ENCODE assay signal across 10 mouse cellular contexts in the genomic region with DNA sequence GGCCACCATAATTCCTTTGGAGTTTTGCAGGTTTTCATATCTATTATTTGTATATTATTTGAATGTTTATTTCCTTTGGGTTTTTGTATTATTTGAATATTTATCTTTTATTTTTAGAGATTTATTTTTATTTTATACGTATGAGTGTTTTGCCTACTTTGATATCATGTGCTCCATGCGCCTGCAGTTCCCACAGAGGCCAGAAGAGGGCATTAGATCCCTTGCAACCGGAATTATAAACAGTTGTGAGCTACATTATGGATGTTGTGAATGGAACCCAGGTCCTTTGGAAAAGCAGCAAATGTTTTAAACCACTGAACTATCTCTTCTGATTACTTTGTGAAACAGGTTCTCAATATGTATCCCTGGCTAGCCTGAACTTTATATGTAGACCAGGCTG. TPM values are rescaled to one million over a fixed set of nuclear protein-coding genes. Genes with fewer than 3 reads are reported as not detected.
DNase-seq lines count a peak whose midpoint lies in the region; ATAC-seq and TF ChIP-seq lines count a peak whose summit lies in the region.
"Had no signal": no experiment of that assay in that cellular context is flagged by ENCODE, and none has a peak within 500 bp of the region (broad histone marks: within the 10 kb centered on the region; RNA-seq: fewer than 3 reads in every experiment).

No protein-coding gene starts in this region.

- H3K4me1 ChIP-seq in bone marrow, adult 2 months (ENCODE audit: control insufficient read depth, insufficient read depth, low read length) = peaks cover 3% of the 10 kb centered on the region; the same call in 1 of the 2 replicates
- peaks cover 36% of the 10 kb centered on the region for H3K4me1 ChIP-seq in spleen, adult 2 months (ENCODE audit: control insufficient read depth, insufficient read depth, insufficient read length)
- no peaks in the 10 kb centered on the region for H3K4me1 ChIP-seq in midbrain, embryonic 13.5 days (replicated peaks)
- H3K4me1 ChIP-seq: embryonic facial prominence, embryonic 15.5 days; neural tube, embryonic 12.5 days had no signal

- ATAC-seq in midbrain, embryonic 13.5 days = no peak

- peak; percentile 67 for TF ChIP-seq CTCF in bone marrow, adult 2 months (IDR thresholded peaks at IDR 0.05; ENCODE audit: control insufficient read depth, insufficient read depth, low read length)
- TF ChIP-seq CTCF in spleen, adult 2 months (IDR thresholded peaks at IDR 0.05; ENCODE audit: extremely low read depth, insufficient read depth, insufficient read length, insufficient replicate concordance) = peak; percentile 58; the same call in 1 of the 2 replicates

- H3K4me3 ChIP-seq in bone marrow, adult 2 months (replicated peaks; ENCODE audit: control insufficient read depth, low read depth, low read length) = no peak overlapping the region
- no peak overlapping the region for H3K4me3 ChIP-seq in spleen, adult 2 months (ENCODE audit: extremely low read depth, insufficient read depth, insufficient read length)
- no peak overlapping the region for H3K4me3 ChIP-seq in midbrain, embryonic 13.5 days (replicated peaks)
- H3K4me3 ChIP-seq: embryonic facial prominence, embryonic 15.5 days; neural tube, embryonic 12.5 days had no signal

- 47% methylated on average over 3 of the region's 3 CpGs for WGBS in bone marrow, adult 2 months
- WGBS in spleen, adult 2 months = 54% methylated on average over 3 of the region's 3 CpGs
- WGBS in midbrain, embryonic 13.5 days = 57% methylated on average over 3 of the region's 3 CpGs

- H3K27me3 ChIP-seq in spleen, adult 2 months (ENCODE audit: control insufficient read depth, insufficient read depth, low read length) = no peaks in the 10 kb centered on the region
- no peaks in the 10 kb centered on the region for H3K27me3 ChIP-seq in midbrain, embryonic 13.5 days
- H3K27me3 ChIP-seq: embryonic facial prominence, embryonic 15.5 days; neural tube, embryonic 12.5 days had no signal

- intact Hi-C loops in left cerebral cortex, postnatal 4 days (cut with DNase I) = no loop called here

- DNase-seq in adrenal gland, postnatal 10 days = peak; percentile 51
- no peak for DNase-seq in adrenal gland, adult 2 months
- DNase-seq in left cerebral cortex, postnatal 4 days = peak; percentile 27
- no peak for DNase-seq in left cerebral cortex, adult 8-10 months (ENCODE audit: low spot score in 2 of 2)
- peak in 1 of 2 experiments; percentile 57 for DNase-seq in spleen, adult 2 months (ENCODE audit: low read depth in 1 of 2, low spot score in 2 of 2)
- DNase-seq in urinary bladder, postnatal 4 days (ENCODE audit: low spot score in 2 of 2) = no peak

- H3K27ac ChIP-seq in bone marrow, adult 2 months (ENCODE audit: control insufficient read depth, insufficient read depth, low read depth, low read length, poor library complexity) = no peak overlapping the region
- no peak overlapping the region for H3K27ac ChIP-seq in spleen, adult 2 months (ENCODE audit: insufficient read depth, low read length)
- no peak overlapping the region for H3K27ac ChIP-seq in midbrain, embryonic 13.5 days
- H3K27ac ChIP-seq: embryonic facial prominence, embryonic 15.5 days; neural tube, embryonic 12.5 days had no signal

- no peaks in the 10 kb centered on the region for H3K36me3 ChIP-seq in spleen, adult 2 months (ENCODE audit: control insufficient read depth, insufficient read depth, low read length)
- 0 out of 2 replicates have a peak, but pooled peaks cover 3% of the 10 kb centered on the region for H3K36me3 ChIP-seq in midbrain, embryonic 13.5 days
- H3K36me3 ChIP-seq: embryonic facial prominence, embryonic 15.5 days had no signal

- H3K9me3 ChIP-seq in midbrain, embryonic 13.5 days = no peaks in the 10 kb centered on the region; the same call in 1 of the 2 replicates
- H3K9me3 ChIP-seq: embryonic facial prominence, embryonic 15.5 days; neural tube, embryonic 12.5 days had no signal

- H3K4me2 ChIP-seq in midbrain, embryonic 13.5 days (replicated peaks) = no peak overlapping the region
- H3K4me2 ChIP-seq: embryonic facial prominence, embryonic 15.5 days; neural tube, embryonic 12.5 days had no signal

- no peak overlapping the region for H3K9ac ChIP-seq in midbrain, embryonic 13.5 days (replicated peaks)
- H3K9ac ChIP-seq: embryonic facial prominence, embryonic 15.5 days; neural tube, embryonic 12.5 days had no signal

- TF ChIP-seq POLR2A in bone marrow, adult 2 months (IDR thresholded peaks at IDR 0.05; ENCODE audit: borderline replicate concordance, control insufficient read depth, low read depth, low read length) = no peak
- no peak for TF ChIP-seq POLR2A in spleen, adult 2 months (IDR thresholded peaks at IDR 0.05; ENCODE audit: low read depth, low read length)

RNA-seq across cellular contexts. Expression of a gene that starts 46.2 kb away (rescaled TPM):
- total RNA-seq in adrenal gland, postnatal 10 days (2021) = 10 to 100 TPM; 13.4 to 14.2 TPM
- 10 to 100 TPM; 10.5 to 23.8 TPM for total RNA-seq in adrenal gland, adult 2 months (2021)
- 9.1 and 11.9 TPM in 2 replicates for polyA plus RNA-seq in adrenal gland, adult 2 months (2012; rRNA removed)
- 10 to 100 TPM; 34.3 to 41.2 TPM for total RNA-seq in left cerebral cortex, postnatal 4 days (2021)
- total RNA-seq in left cerebral cortex, adult 8-10 months (2022) = 10 to 100 TPM; 50.1 to 65.5 (median 59.0) TPM
- 89.2 and 118 TPM in 2 replicates for polyA plus RNA-seq in bone marrow, adult 2 months (2011; ENCODE audit: insufficient read depth, insufficient read length, low replicate concordance, missing spikeins)
- polyA plus RNA-seq in spleen, adult 2 months (2012; rRNA removed) = 20.8 and 21.6 TPM in 2 replicates
- 26.1 and 29.6 TPM in 2 replicates for polyA plus RNA-seq in midbrain, embryonic 13.5 days (2015; fragmentation: Nextera tagmentation; extraction: Ambion mirVana)

Comparison
In these comparisons a context has a peak if more than half of its experiments do, and no peak if none do; other contexts are left out.
1. DNase-seq: peak in adrenal gland, postnatal 10 days (single experiment) and left cerebral cortex, postnatal 4 days (single experiment); none in adrenal gland, adult 2 months (single experiment), left cerebral cortex, adult 8-10 months (0 of 2) and urinary bladder, postnatal 4 days (0 of 2).